Mouse (Mus musculus) midbrain, embryonic 15.5 days (tissue): ENCODE results near the gene Gm3138. TPM values are rescaled to one million over a fixed set of nuclear protein-coding genes. Genes with fewer than 3 reads are reported as not detected.
"Not testable (repeated sequence)": the region's sequence is repeated elsewhere in the genome, so short reads cannot be mapped to it uniquely, and the experiment has no call there.

Experiments used
- ATAC-seq: fragments of 200-750 bp; cut with Nextera tagmentation; replicated peaks from 2 replicates; pipeline ENCODE4 v1.8.0; 2017; ENCODE audit warnings: moderate TSS enrichment
- H3K27ac ChIP-seq: fragments of 300-500 bp; sonication (generic); 2 replicates; pipeline ENCODE4 v1.5.1; 2015; ENCODE audit warnings: mild to moderate bottlenecking, inconsistent platforms
- H3K27me3 ChIP-seq: fragments of 300-500 bp; sonication (generic); replicated peaks from 2 replicates; pipeline ENCODE4 v1.6.1; 2015; ENCODE audit warnings: inconsistent platforms
- H3K36me3 ChIP-seq: fragments of 300-500 bp; sonication (generic); replicated peaks from 2 replicates; pipeline ENCODE4 v1.6.1; 2015; ENCODE audit warnings: inconsistent platforms
- H3K4me1 ChIP-seq: fragments of 300-500 bp; sonication (generic); 2 replicates; pipeline ENCODE4 v1.6.1; 2015; ENCODE audit warnings: inconsistent platforms
- H3K4me2 ChIP-seq: fragments of 300-500 bp; sonication (generic); 2 replicates; pipeline ENCODE4 v1.6.1; 2015; ENCODE audit warnings: inconsistent platforms, mild to moderate bottlenecking, moderate library complexity
- H3K4me3 ChIP-seq: fragments of 300-500 bp; sonication (generic); 2 replicates; pipeline ENCODE4 v1.5.1; 2015; ENCODE audit warnings: mild to moderate bottlenecking, inconsistent platforms
- H3K9ac ChIP-seq: fragments of 300-500 bp; sonication (generic); 2 replicates; pipeline ENCODE4 v1.6.1; 2015; ENCODE audit warnings: mild to moderate bottlenecking, inconsistent platforms
- H3K9me3 ChIP-seq: fragments of 300-500 bp; sonication (generic); 2 replicates; pipeline ENCODE4 v1.6.1; 2016; ENCODE audit warnings: inconsistent platforms
- WGBS: fragments of 180-500 bp; shearing (Covaris S2); methylation state at CpG from one replicate; pipeline ENCODE4 v1.1.7; 2015; ENCODE audit warnings: mixed read lengths; 5-methylcytosine and 5-hydroxymethylcytosine counted together
- polyA plus RNA-seq: library from polyadenylated mRNA; unstranded; fragments of >200 nt; fragmentation: Nextera tagmentation; extraction: Ambion mirVana; gene quantifications from 2 replicates; pipeline ENCODE4 v1.2.1, GENCODE M21; 2015

The Gm3138 gene
- polyA plus RNA-seq: not detected in 2 replicates

DNA sequence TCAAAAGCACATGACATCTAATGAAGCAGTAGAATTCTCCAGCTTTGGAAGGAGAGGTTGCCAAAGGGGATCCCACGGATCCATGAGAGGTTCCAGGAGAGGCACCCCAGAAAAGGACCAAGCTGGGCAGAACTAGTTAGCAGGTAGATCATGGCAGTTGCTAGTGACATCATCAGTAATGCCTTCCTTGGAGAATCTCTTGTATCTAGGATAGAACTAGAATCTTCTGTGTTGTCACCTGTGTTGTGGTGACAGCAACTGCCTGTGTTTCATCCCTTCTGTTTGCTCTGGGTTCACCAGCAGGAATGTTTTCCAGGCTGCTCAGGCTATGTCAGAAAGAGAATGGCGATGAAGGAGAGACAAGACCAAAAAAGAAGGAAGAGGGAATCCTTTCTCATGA lies at the start of gene Gm3138:
Gene Gm3138, plus strand, starts transcription at position 301 of the 400 bp plus-strand sequence.
- H3K4me3 ChIP-seq, H3K27ac ChIP-seq, H3K9ac ChIP-seq, H3K9me3 ChIP-seq, H3K27me3 ChIP-seq, H3K4me1 ChIP-seq, H3K36me3 ChIP-seq, ATAC-seq, H3K4me2 ChIP-seq: not testable (repeated sequence)
- WGBS: no CpG with 5 or more reads among the region's 2 CpGs

DNA sequence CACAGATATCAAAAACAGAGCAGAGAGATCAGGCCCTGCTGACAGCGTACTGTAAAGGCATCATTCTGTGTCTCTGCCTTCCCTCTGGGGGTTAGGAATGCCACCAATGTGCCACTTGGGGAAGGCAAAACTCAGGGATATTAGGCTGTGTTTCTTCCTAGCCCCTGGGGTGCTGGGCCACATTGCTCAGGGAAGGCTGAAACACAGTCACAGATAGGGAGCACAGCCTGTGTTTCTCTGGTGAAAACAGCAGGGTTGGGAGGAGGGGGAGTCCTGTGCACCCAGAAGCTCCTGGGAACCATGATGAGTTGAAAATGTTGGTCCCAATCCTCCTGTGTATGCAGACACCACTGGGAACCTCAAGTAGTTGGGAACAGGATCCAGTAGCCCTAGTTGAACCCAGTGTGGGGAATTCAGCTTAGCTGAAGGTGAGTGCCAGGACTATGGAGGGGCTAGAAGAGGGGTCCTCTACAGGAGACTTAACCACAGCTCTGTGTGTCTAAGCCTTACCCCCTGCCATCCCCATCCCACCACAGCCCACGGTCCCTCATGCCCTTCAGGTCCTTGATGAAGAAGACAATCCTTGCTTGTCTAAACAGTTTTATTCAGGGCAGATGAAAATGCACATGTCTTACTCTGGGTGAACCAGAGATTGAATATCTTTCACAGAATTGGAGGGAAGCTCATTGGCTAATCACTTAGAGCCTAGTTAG lies 20.0 kb downstream of the Gm3138 start:
- WGBS: 93% methylated on average over 2 of the region's 2 CpGs
- H3K36me3 ChIP-seq, H3K9ac ChIP-seq, H3K27ac ChIP-seq, H3K4me2 ChIP-seq, ATAC-seq, H3K4me1 ChIP-seq, H3K9me3 ChIP-seq, H3K27me3 ChIP-seq, H3K4me3 ChIP-seq: not testable (repeated sequence)

DNA sequence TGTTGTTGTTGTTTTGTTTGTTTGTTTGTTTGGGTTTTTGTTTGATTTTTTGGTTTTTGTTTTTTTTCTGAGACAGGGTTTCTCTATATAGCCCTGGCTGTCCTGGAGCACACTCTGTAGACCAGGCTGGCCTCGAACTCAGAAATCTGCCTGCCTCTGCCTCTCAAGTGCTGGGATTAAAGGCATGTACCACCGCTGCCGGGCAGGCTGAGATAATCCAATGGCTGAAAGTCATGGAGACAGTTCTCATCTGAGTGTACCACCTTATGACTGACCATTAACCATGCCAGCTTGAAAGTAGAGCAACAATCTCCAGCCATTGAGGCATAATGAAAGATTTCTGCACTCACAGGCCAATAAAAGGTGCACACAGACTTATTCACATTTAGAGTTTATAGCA lies 30.4 kb downstream of the Gm3138 start:
- H3K4me3 ChIP-seq, H3K4me2 ChIP-seq, H3K36me3 ChIP-seq, H3K9me3 ChIP-seq, ATAC-seq, H3K27ac ChIP-seq, H3K4me1 ChIP-seq, H3K9ac ChIP-seq, H3K27me3 ChIP-seq: not testable (repeated sequence)
- WGBS: 76% methylated on average over 3 of the region's 3 CpGs

Other genes with a start within 250 kb of the Gm3138 start
- 3.5 and 4.3 TPM in 2 replicates for gene Gm5796, start 225.7 kb upstream of the Gm3138 start, polyA plus RNA-seq
- gene Gm3115, start 165.5 kb upstream of the Gm3138 start, polyA plus RNA-seq: not detected in 2 replicates
- 5.3 TPM in 2 replicates for gene Gm8108, start 139.1 kb upstream of the Gm3138 start, polyA plus RNA-seq
- gene Gm3127, start 84.6 kb upstream of the Gm3138 start, polyA plus RNA-seq: not detected in 2 replicates
- gene Gm2974, start 67.1 kb upstream of the Gm3138 start, polyA plus RNA-seq: 8.0 and 10.0 TPM in 2 replicates
- gene Gm3149, start 67.7 kb downstream of the Gm3138 start, polyA plus RNA-seq: not detected in 2 replicates
- gene 2610042L04Rik, start 85.1 kb downstream of the Gm3138 start, polyA plus RNA-seq: 6.4 and 7.9 TPM in 2 replicates
- gene Gm3159, start 147.9 kb downstream of the Gm3138 start, polyA plus RNA-seq: not detected in 2 replicates
- 4.5 and 5.6 TPM in 2 replicates for gene Gm3164, start 165.8 kb downstream of the Gm3138 start, polyA plus RNA-seq
- 1.2 and 2.4 TPM in 2 replicates for gene Gm3173, start 181.4 kb downstream of the Gm3138 start, polyA plus RNA-seq
- gene Gm3182, start 232.1 kb downstream of the Gm3138 start, polyA plus RNA-seq: not detected in 2 replicates